Mouse (Mus musculus) midbrain, embryonic 13.5 days (tissue): Measurements from ENCODE around the gene Fabp7. TPM values are rescaled to one million over a fixed set of nuclear protein-coding genes. Genes with fewer than 3 reads are reported as not detected.
A peak's percentile ranks its signal among the peaks of the same experiment; 100 is the strongest.

Experiments used
- ATAC-seq: fragments of 200-750 bp; cut with Nextera tagmentation; 2 replicates; pipeline ENCODE4 v1.8.0; 2017; ENCODE audit warnings: mild to moderate bottlenecking, moderate TSS enrichment, moderate library complexity
- H3K27ac ChIP-seq: fragments of 300-500 bp; sonication (generic); 2 replicates; pipeline ENCODE4 v1.5.1; 2015; ENCODE audit warnings: inconsistent platforms, mild to moderate bottlenecking, moderate library complexity
- H3K27me3 ChIP-seq: fragments of 300-500 bp; sonication (generic); 2 replicates; pipeline ENCODE4 v1.6.1; 2015; ENCODE audit warnings: mild to moderate bottlenecking, inconsistent platforms
- H3K36me3 ChIP-seq: fragments of 300-500 bp; sonication (generic); 2 replicates; pipeline ENCODE4 v1.6.1; 2015; ENCODE audit warnings: mild to moderate bottlenecking, inconsistent platforms
- H3K4me1 ChIP-seq: fragments of 300-500 bp; sonication (generic); replicated peaks from 2 replicates; pipeline ENCODE4 v1.6.1; 2015; ENCODE audit warnings: inconsistent platforms
- H3K4me2 ChIP-seq: fragments of 300-500 bp; sonication (generic); replicated peaks from 2 replicates; pipeline ENCODE4 v1.6.1; 2015; ENCODE audit warnings: moderate library complexity, mild to moderate bottlenecking, inconsistent platforms
- H3K4me3 ChIP-seq: fragments of 300-500 bp; sonication (generic); replicated peaks from 2 replicates; pipeline ENCODE4 v1.5.1; 2015; ENCODE audit warnings: mild to moderate bottlenecking, inconsistent platforms
- H3K9ac ChIP-seq: fragments of 300-500 bp; sonication (generic); replicated peaks from 2 replicates; pipeline ENCODE4 v1.6.1; 2015; ENCODE audit warnings: mild to moderate bottlenecking, inconsistent platforms
- H3K9me3 ChIP-seq: fragments of 300-500 bp; sonication (generic); 2 replicates; pipeline ENCODE4 v1.6.1; 2016; ENCODE audit warnings: mild to moderate bottlenecking, inconsistent platforms
- WGBS: fragments of 180-500 bp; shearing (Covaris S2); methylation state at CpG from one replicate; pipeline ENCODE4 v1.1.7; 2015; 5-methylcytosine and 5-hydroxymethylcytosine counted together
- polyA plus RNA-seq: library from polyadenylated mRNA; unstranded; fragments of >200 nt; fragmentation: Nextera tagmentation; extraction: Ambion mirVana; gene quantifications from 2 replicates; pipeline ENCODE4 v1.2.1, GENCODE M21; 2015

The Fabp7 gene
- polyA plus RNA-seq, 1 experiment from 2014 or later = 1,295 TPM

GRCm38 (mm10) chr10:57783289-57784130, 1.2 kb upstream of the Fabp7 start:
- H3K9me3 ChIP-seq = no peaks in the 10 kb centered on the region
- H3K4me3 ChIP-seq = peak overlapping the region; percentile 15; the same call in 1 of the 2 replicates
- peak overlapping the region; percentile 46; the same call in 1 of the 2 replicates for H3K9ac ChIP-seq
- peak overlapping the region; percentile 57 for H3K4me2 ChIP-seq
- peaks cover 44% of the 10 kb centered on the region for H3K4me1 ChIP-seq
- H3K36me3 ChIP-seq = no peaks in the 10 kb centered on the region
- peak overlapping the region; percentile 87 for H3K27ac ChIP-seq
- WGBS = 11% methylated on average over 12 of the region's 13 CpGs
- ATAC-seq = peak; percentile 71
- no peaks in the 10 kb centered on the region for H3K27me3 ChIP-seq

GRCm38 (mm10) chr10:57784131-57784875, 378 bp upstream of the Fabp7 start:
- Histone ChIP-seq H3K4me2 (peak overlapping the region; percentile 57), H3K4me1 (peaks cover 44% of the 10 kb centered on the region), H3K36me3 (no peaks in the 10 kb centered on the region), H3K9ac (peak overlapping the region; percentile 48), H3K27me3 (no peaks in the 10 kb centered on the region), H3K27ac (peak overlapping the region; percentile 87), H3K4me3 (peak overlapping the region; percentile 39), H3K9me3 (no peaks in the 10 kb centered on the region)
- under 1% methylated on average over 7 of the region's 7 CpGs for WGBS
- ATAC-seq = peak; percentile 91

GRCm38 (mm10) chr10:57785552-57785951, 871 bp downstream of the Fabp7 start:
- peak overlapping the region; percentile 57 for H3K4me2 ChIP-seq
- 12% methylated on average over 2 of the region's 2 CpGs for WGBS

GRCm38 (mm10) chr10:57792957-57793356, 8.3 kb downstream of the Fabp7 start:
- no peak overlapping the region for H3K9ac ChIP-seq
- peaks cover 20% of the 10 kb centered on the region for H3K4me1 ChIP-seq
- peaks cover 6% of the 10 kb centered on the region; the same call in 1 of the 2 replicates for H3K9me3 ChIP-seq
- no peak overlapping the region for H3K4me3 ChIP-seq
- ATAC-seq = no peak
- H3K27me3 ChIP-seq = no peaks in the 10 kb centered on the region
- no peak overlapping the region for H3K27ac ChIP-seq
- no peak overlapping the region for H3K4me2 ChIP-seq
- peaks cover 11% of the 10 kb centered on the region for H3K36me3 ChIP-seq
- WGBS = 100% methylated on average over 1 of the region's 1 CpGs

More at GRCm38 (mm10) chr10:57785552-57785951, 871 bp downstream of the Fabp7 start:
- Histone ChIP-seq H3K36me3 (no peaks in the 10 kb centered on the region), H3K4me1 (peaks cover 44% of the 10 kb centered on the region), H3K27me3 (no peaks in the 10 kb centered on the region), H3K27ac (peak overlapping the region; percentile 87), H3K4me3 (peak overlapping the region; percentile 39), H3K9me3 (no peaks in the 10 kb centered on the region), H3K9ac (peak overlapping the region; percentile 48)
- no peak for ATAC-seq

- H3K4me2 ChIP-seq = peak within 1 kb of the TSS; percentile 96
- H3K4me3 ChIP-seq = peak within 1 kb of the TSS; percentile 58
- H3K36me3 ChIP-seq = peaks cover 11% of the 10 kb centered on the region
- H3K27ac ChIP-seq = peak within 1 kb of the TSS; percentile 51
- H3K9ac ChIP-seq = peak within 1 kb of the TSS; percentile 78
- ATAC-seq = no peak
- H3K9me3 ChIP-seq = peaks cover 6% of the 10 kb centered on the region; the same call in 1 of the 2 replicates
- 0 out of 2 replicates have a peak, but pooled peaks cover 2% of the 10 kb centered on the region for H3K27me3 ChIP-seq
- peaks cover 20% of the 10 kb centered on the region for H3K4me1 ChIP-seq
- 81% methylated on average over 7 of the region's 7 CpGs for WGBS
Observed at GRCm38 (mm10) chr10:57794018-57794417, 9.3 kb downstream of the Fabp7 start, which contains the start of gene Smpdl3a. Gene Smpdl3a (plus strand): TSS chr10:57794335.

- 1% methylated on average over 44 of the region's 44 CpGs for WGBS
- Histone ChIP-seq H3K27me3 (0 out of 2 replicates have a peak, but pooled peaks cover 2% of the 10 kb centered on the region), H3K27ac (peak overlapping the region; percentile 51), H3K4me3 (peak overlapping the region; percentile 58), H3K4me1 (peaks cover 20% of the 10 kb centered on the region), H3K36me3 (peaks cover 11% of the 10 kb centered on the region), H3K4me2 (peak overlapping the region; percentile 96), H3K9me3 (peaks cover 6% of the 10 kb centered on the region; the same call in 1 of the 2 replicates), H3K9ac (peak overlapping the region; percentile 78)
- ATAC-seq = peak; percentile 91
Observed at GRCm38 (mm10) chr10:57794491-57795461, 10.1 kb downstream of the Fabp7 start.

GRCm38 (mm10) chr10:57795542-57795941, 10.9 kb downstream of the Fabp7 start:
- H3K4me1 ChIP-seq = peaks cover 20% of the 10 kb centered on the region
- H3K27ac ChIP-seq = no peak overlapping the region
- H3K27me3 ChIP-seq = 0 out of 2 replicates have a peak, but pooled peaks cover 2% of the 10 kb centered on the region
- H3K4me3 ChIP-seq = peak overlapping the region; percentile 58; the same call in 1 of the 2 replicates
- H3K36me3 ChIP-seq = peaks cover 11% of the 10 kb centered on the region
- peak overlapping the region; percentile 96 for H3K4me2 ChIP-seq
- no peak for ATAC-seq
- H3K9me3 ChIP-seq = peaks cover 6% of the 10 kb centered on the region; the same call in 1 of the 2 replicates
- no peak overlapping the region for H3K9ac ChIP-seq
- 52% methylated on average over 4 of the region's 4 CpGs for WGBS

- H3K27ac ChIP-seq = no peak overlapping the region
- H3K4me2 ChIP-seq = peak overlapping the region; percentile 96
- peaks cover 6% of the 10 kb centered on the region; the same call in 1 of the 2 replicates for H3K9me3 ChIP-seq
- no peak; the same call in 1 of the 2 replicates for ATAC-seq
- H3K36me3 ChIP-seq = peaks cover 11% of the 10 kb centered on the region
- no peak overlapping the region for H3K9ac ChIP-seq
- H3K4me1 ChIP-seq = peaks cover 20% of the 10 kb centered on the region
- WGBS = 56% methylated on average over 4 of the region's 4 CpGs
- H3K4me3 ChIP-seq = no peak overlapping the region
- H3K27me3 ChIP-seq = 0 out of 2 replicates have a peak, but pooled peaks cover 2% of the 10 kb centered on the region
Observed at GRCm38 (mm10) chr10:57796057-57796456, 11.4 kb downstream of the Fabp7 start.

GRCm38 (mm10) chr10:57799486-57799885, 14.8 kb downstream of the Fabp7 start:
- Histone ChIP-seq H3K9me3 (no peaks in the 10 kb centered on the region), H3K4me3 (no peak overlapping the region), H3K36me3 (no peaks in the 10 kb centered on the region), H3K27me3 (0 out of 2 replicates have a peak, but pooled peaks cover 2% of the 10 kb centered on the region), H3K27ac (no peak overlapping the region), H3K4me1 (peaks cover 16% of the 10 kb centered on the region), H3K9ac (no peak overlapping the region), H3K4me2 (no peak overlapping the region)
- ATAC-seq = no peak
- WGBS = 89% methylated on average over 1 of the region's 1 CpGs

GRCm38 (mm10) chr10:57807754-57808153, 23.1 kb downstream of the Fabp7 start:
- Histone ChIP-seq H3K4me2 (no peak overlapping the region), H3K9me3 (no peaks in the 10 kb centered on the region), H3K4me1 (no peaks in the 10 kb centered on the region), H3K9ac (no peak overlapping the region), H3K36me3 (peaks cover 23% of the 10 kb centered on the region; the same call in 1 of the 2 replicates), H3K27ac (no peak overlapping the region), H3K4me3 (no peak overlapping the region), H3K27me3 (peaks cover 7% of the 10 kb centered on the region)
- 94% methylated on average over 6 of the region's 6 CpGs for WGBS
- no peak for ATAC-seq
